Mouse (Mus musculus): Measurements from ENCODE around the gene Elmo1. TPM values are rescaled to one million over a fixed set of nuclear protein-coding genes. Genes with fewer than 3 reads are reported as not detected.

The Elmo1 gene
- polyA plus RNA-seq (2012; rRNA removed), result 50.2 and 52.5 TPM in 2 replicates

DNA sequence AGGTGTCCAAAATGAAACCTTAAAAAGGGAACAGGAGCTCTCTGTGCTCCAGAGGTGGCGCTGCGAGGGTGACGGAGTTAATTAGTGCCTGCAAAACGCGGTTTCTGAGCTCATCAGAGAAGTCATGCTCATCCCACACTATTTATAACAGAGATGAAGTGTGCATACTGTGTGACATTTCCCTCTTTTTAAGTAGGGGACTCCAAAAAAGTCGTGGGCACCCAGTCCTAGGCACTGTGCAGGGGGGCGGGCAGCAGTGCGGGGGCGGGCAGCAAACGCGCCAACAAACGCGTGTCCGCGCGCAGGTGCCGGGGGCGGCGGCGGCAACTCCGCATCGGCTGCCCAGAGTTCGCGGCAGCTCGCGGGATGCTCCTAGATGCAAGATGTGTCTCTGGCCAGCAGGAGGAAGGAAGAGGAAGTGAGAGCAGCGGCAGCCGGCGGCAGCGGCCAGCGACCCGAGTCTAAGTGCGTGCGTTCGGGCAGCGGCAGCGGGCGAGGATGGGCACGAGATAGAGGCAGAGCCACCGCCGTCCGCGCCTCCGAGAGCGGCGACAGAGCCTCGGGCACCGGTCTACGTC lies at the start of gene Elmo1:
Gene Elmo1 (plus strand): TSS at position 464 of the 578 bp plus-strand sequence.
- no peak within 1 kb of the TSS for H3K27ac ChIP-seq (ENCODE audit: control insufficient read depth, insufficient read depth, low read length)
- no peaks in the 10 kb centered on the region for H3K36me3 ChIP-seq (ENCODE audit: control insufficient read depth, insufficient read depth, low read length)
- peaks cover 14% of the 10 kb centered on the region for H3K4me1 ChIP-seq (replicated peaks; ENCODE audit: control insufficient read depth, insufficient read depth, low read length)
- DNase-seq, result peak; percentile 64
- no peaks in the 10 kb centered on the region for H3K27me3 ChIP-seq (ENCODE audit: control insufficient read depth, insufficient read depth, low read length)
- TF ChIP-seq POLR2A (IDR thresholded peaks at IDR 0.05; ENCODE audit: control insufficient read depth, extremely low read depth, insufficient read depth, low read length, poor library complexity) (no peak), CTCF (IDR thresholded peaks at IDR 0.05; ENCODE audit: borderline replicate concordance, control insufficient read depth, extremely low read depth, insufficient read depth, low read length, poor library complexity) (peak; percentile 61; the same call in 1 of the 2 replicates)
- peak within 1 kb of the TSS; percentile 89 for H3K4me3 ChIP-seq (ENCODE audit: control insufficient read depth, insufficient read depth, low read length)
- under 1% methylated on average over 49 of the region's 49 CpGs for WGBS

DNA sequence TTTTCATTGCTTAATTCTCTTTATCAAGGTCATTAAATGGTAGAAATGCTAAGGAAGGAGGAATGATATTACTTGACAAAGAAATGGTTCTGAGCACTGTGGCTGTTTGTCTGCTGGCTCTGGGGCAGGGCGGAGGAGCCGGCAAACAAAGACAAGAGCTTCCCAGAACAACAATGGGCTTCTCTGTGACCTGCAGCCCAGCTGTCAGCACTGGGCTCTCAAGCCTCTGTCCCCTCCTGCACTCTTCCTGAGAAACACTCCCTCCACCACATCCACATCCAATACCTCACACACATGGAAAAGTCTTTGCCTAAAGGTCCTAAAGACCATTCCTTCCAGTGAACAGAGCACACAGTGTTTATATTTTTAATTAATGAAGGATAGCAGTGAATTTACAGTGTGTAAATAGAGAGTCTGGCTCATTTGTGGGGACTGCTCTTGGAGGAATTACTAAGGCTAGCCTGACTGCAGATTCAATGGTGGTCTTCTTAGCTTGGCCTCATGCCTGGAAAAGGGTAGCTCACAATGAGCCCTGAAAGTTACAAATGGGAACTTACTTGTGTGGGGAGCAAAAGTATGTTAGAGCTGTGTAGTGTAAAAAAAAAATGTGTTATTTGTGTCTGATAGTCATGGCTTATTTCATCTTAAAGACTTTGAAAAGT lies 49.1 kb upstream of the Elmo1 start:
- Histone ChIP-seq H3K36me3 (ENCODE audit: control insufficient read depth, insufficient read depth, low read length) (no peaks in the 10 kb centered on the region), H3K27me3 (ENCODE audit: control insufficient read depth, insufficient read depth, low read length) (no peaks in the 10 kb centered on the region), H3K4me1 (replicated peaks; ENCODE audit: control insufficient read depth, insufficient read depth, low read length) (no peaks in the 10 kb centered on the region), H3K27ac (ENCODE audit: control insufficient read depth, insufficient read depth, low read length) (no peak overlapping the region), H3K4me3 (ENCODE audit: control insufficient read depth, insufficient read depth, low read length) (no peak overlapping the region)
- DNase-seq, result no peak
- TF ChIP-seq CTCF (IDR thresholded peaks at IDR 0.05; ENCODE audit: borderline replicate concordance, control insufficient read depth, extremely low read depth, insufficient read depth, low read length, poor library complexity) (no peak), POLR2A (IDR thresholded peaks at IDR 0.05; ENCODE audit: control insufficient read depth, extremely low read depth, insufficient read depth, low read length, poor library complexity) (no peak)
- WGBS, result 98% methylated on average over 2 of the region's 2 CpGs

DNA sequence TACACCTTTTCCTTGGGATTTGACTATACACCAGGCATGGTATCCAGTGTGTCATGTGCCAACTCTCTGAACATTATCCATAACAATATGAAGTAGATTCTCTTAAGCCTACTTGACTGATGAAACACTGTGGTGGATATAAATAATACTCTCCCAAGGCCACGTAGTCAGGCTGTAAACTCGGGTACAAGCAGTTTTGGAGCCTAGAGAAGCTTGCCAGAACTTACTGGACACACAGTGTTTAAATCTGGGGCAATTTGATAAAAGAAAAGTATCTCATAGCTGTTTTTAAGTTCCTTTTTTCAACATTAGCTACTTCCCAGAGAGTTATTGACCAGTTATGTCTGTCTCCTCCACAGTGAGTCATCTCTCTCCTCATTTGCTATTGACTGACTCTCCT lies 47.5 kb upstream of the Elmo1 start:
- 84% methylated on average over 2 of the region's 2 CpGs for WGBS

DNA sequence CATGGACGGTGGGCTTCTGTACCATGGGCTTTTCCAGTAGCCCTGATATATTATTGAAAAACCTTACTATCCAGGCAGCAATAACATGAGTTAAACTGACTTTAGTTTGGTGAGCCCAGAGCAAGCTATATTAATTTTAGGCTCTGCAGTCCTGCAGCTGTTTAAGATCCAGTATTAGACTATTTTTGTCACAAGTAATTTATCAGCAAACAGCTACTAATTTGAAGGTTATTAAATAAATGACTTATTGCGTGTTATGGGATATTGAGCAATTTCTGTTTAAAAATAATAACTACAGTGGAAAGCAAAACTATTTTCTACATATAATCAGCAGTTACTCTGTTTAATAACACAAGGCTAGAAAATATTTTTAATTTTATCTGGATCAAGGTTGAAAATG lies 45.0 kb upstream of the Elmo1 start:
- TF ChIP-seq POLR2A (IDR thresholded peaks at IDR 0.05; ENCODE audit: control insufficient read depth, extremely low read depth, insufficient read depth, low read length, poor library complexity) (no peak), CTCF (IDR thresholded peaks at IDR 0.05; ENCODE audit: borderline replicate concordance, control insufficient read depth, extremely low read depth, insufficient read depth, low read length, poor library complexity) (no peak)
- Histone ChIP-seq H3K4me1 (replicated peaks; ENCODE audit: control insufficient read depth, insufficient read depth, low read length) (no peaks in the 10 kb centered on the region), H3K4me3 (ENCODE audit: control insufficient read depth, insufficient read depth, low read length) (no peak overlapping the region), H3K27me3 (ENCODE audit: control insufficient read depth, insufficient read depth, low read length) (no peaks in the 10 kb centered on the region), H3K27ac (ENCODE audit: control insufficient read depth, insufficient read depth, low read length) (no peak overlapping the region), H3K36me3 (ENCODE audit: control insufficient read depth, insufficient read depth, low read length) (no peaks in the 10 kb centered on the region)
- DNase-seq, result no peak
- WGBS, result 98% methylated on average over 2 of the region's 2 CpGs

More for the DNA sequence above, 47.5 kb upstream of the Elmo1 start:
- TF ChIP-seq CTCF (IDR thresholded peaks at IDR 0.05; ENCODE audit: borderline replicate concordance, control insufficient read depth, extremely low read depth, insufficient read depth, low read length, poor library complexity), result no peak
- no peak for TF ChIP-seq POLR2A (IDR thresholded peaks at IDR 0.05; ENCODE audit: control insufficient read depth, extremely low read depth, insufficient read depth, low read length, poor library complexity)
- Histone ChIP-seq H3K27me3 (ENCODE audit: control insufficient read depth, insufficient read depth, low read length) (no peaks in the 10 kb centered on the region), H3K4me3 (ENCODE audit: control insufficient read depth, insufficient read depth, low read length) (no peak overlapping the region), H3K36me3 (ENCODE audit: control insufficient read depth, insufficient read depth, low read length) (no peaks in the 10 kb centered on the region), H3K27ac (ENCODE audit: control insufficient read depth, insufficient read depth, low read length) (no peak overlapping the region), H3K4me1 (replicated peaks; ENCODE audit: control insufficient read depth, insufficient read depth, low read length) (no peaks in the 10 kb centered on the region)
- no peak for DNase-seq

DNA sequence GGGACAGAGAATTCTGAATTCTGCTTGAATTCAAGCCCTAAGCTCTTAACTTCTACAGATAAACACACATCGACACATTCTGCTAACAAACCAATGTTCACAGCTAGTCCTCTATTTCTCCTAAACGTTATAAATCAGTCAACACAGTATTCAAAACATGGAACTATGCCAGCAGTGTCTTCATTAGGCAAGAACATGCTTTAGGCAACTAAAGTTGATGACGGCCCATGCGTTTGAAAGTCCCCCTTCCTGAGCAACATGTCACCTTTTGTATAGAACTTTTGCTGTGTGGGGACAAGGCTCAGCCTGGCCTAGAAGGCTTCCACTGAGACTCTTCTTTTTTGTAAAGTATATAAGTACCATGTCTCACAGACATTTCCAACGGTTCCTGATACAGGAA lies 44.6 kb upstream of the Elmo1 start:
- H3K27ac ChIP-seq (ENCODE audit: control insufficient read depth, insufficient read depth, low read length), result no peak overlapping the region
- 81% methylated on average over 5 of the region's 5 CpGs for WGBS
- no peaks in the 10 kb centered on the region for H3K4me1 ChIP-seq (replicated peaks; ENCODE audit: control insufficient read depth, insufficient read depth, low read length)
- TF ChIP-seq CTCF (IDR thresholded peaks at IDR 0.05; ENCODE audit: borderline replicate concordance, control insufficient read depth, extremely low read depth, insufficient read depth, low read length, poor library complexity) (no peak), POLR2A (IDR thresholded peaks at IDR 0.05; ENCODE audit: control insufficient read depth, extremely low read depth, insufficient read depth, low read length, poor library complexity) (no peak)
- H3K36me3 ChIP-seq (ENCODE audit: control insufficient read depth, insufficient read depth, low read length), result no peaks in the 10 kb centered on the region
- H3K4me3 ChIP-seq (ENCODE audit: control insufficient read depth, insufficient read depth, low read length), result no peak overlapping the region
- DNase-seq, result no peak
- no peaks in the 10 kb centered on the region for H3K27me3 ChIP-seq (ENCODE audit: control insufficient read depth, insufficient read depth, low read length)

DNA sequence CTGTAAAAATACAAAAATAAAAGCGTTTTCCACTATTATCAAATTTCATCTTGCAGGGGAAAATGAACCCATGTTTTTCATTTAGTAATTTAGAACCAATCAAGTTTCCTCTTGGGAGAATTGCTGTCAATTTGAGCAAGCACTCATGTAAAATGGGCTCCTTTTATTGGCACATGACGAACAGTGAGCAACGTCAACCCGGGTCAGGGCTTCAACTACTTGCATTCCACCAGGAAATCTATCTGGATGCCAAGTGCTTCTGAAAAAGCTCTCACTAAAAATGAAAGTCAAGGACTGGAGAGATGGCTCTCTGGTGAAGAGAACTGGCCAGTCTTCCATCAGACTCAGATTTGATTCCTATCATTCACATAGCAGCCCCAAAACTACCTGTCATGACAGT lies 44.0 kb upstream of the Elmo1 start:
- Histone ChIP-seq H3K4me1 (replicated peaks; ENCODE audit: control insufficient read depth, insufficient read depth, low read length) (no peaks in the 10 kb centered on the region), H3K27me3 (ENCODE audit: control insufficient read depth, insufficient read depth, low read length) (no peaks in the 10 kb centered on the region), H3K4me3 (ENCODE audit: control insufficient read depth, insufficient read depth, low read length) (no peak overlapping the region), H3K36me3 (ENCODE audit: control insufficient read depth, insufficient read depth, low read length) (no peaks in the 10 kb centered on the region), H3K27ac (ENCODE audit: control insufficient read depth, insufficient read depth, low read length) (no peak overlapping the region)
- no peak for DNase-seq
- TF ChIP-seq POLR2A (IDR thresholded peaks at IDR 0.05; ENCODE audit: control insufficient read depth, extremely low read depth, insufficient read depth, low read length, poor library complexity), result no peak
- no peak for TF ChIP-seq CTCF (IDR thresholded peaks at IDR 0.05; ENCODE audit: borderline replicate concordance, control insufficient read depth, extremely low read depth, insufficient read depth, low read length, poor library complexity)
- WGBS, result 97% methylated on average over 4 of the region's 4 CpGs

All from thymus, adult 2 months (tissue).